Mouse (Mus musculus) right cerebral cortex, postnatal 10 days (tissue): Measurements from ENCODE around the gene Bbip1.

Experiments used
- DNase-seq, 2 experiments: peaks; one replicate each; pipeline ENCODE4 v3.0.0; 2021; ENCODE audit warnings: low spot score in 2 of 2

Bbip1 gene

DNA sequence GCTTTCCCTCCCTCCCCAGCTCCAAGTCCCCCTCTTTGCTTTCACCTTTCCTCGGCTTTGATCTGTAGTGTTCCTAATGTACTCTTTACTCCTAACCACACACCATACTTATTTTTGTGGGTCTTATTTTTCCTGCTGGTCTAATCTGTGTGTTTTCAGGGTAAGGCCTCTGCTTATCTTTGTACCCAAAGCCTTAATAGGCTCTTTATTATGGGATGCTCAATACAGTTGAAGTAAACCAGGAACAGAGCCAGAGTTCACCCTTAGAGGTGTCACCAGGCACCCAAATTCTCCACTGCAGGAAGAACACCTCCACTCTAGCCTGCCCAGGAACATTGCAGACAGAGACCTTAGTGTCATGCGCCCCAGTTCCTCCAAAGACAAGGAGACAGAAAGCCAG is 52.9 kb downstream of the Bbip1 start:
- peak in 1 of 2 experiments; percentile 9 for DNase-seq

DNA sequence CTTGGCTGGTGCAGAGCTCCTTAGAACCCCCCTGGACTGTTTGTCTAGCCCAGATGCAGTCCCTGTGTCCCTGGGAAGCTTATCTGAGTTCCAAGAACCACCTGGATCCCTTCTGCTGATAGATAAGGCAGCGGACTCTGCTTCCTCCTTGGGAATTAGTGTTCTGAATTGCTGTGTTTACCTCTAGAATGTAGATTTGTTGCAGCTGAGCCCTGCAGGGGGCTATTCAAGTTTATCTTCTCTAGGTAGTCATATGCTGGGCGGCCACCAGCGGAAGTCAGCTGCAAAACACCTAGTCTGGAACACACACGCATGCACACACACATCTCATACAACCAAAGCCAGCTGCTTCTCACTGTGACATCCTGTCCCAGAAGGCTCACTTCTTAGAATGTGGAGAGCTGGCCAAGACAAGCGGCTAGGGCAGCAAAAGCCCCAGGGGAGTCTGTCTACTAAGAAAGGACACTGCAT is 53.6 kb downstream of the Bbip1 start:
- peak in 1 of 2 experiments; percentile 19 for DNase-seq

- DNase-seq: no peak
Observed at GRCm38 (mm10) chr19:53890274-53890673, 54.2 kb downstream of the Bbip1 start.

DNA sequence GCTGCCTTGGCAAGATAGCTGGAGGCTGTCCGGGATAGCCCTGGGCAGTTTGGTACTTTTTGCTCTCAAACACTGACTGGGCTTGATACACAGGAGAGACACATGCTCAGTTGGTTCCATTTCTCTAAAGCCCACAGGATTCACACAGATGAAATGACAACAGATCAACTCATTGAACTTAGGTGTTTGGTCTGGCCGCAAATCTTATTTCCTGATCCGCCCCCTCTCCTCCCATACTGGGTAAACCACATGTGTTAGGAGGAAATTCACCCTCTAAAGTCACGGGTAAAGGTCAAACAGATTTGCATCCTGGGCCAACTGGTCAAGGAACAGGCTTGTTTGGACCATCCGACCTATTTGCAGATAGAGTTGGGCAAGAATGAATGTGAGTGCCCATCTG is 54.9 kb downstream of the Bbip1 start:
- DNase-seq: peak in 1 of 2 experiments; percentile 12

DNA sequence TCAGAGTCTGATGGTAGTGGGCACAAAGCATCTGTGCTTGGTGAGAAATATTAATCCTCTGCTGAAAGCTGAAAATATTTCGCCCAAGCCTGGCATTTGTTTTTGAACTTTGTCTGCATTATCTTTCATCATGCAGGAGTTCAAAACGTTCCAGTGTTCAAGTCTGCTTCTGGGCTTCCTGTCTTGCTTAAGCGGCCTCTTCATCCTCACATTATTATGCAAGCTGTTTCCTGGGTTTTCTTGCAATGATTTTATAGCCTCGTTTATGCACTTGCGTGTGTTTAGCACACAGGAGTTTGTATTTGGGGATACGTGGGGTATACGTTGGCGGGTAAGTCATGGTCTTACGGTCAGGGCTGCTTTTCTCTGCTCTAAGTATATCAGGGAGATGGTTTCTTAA is 56.1 kb downstream of the Bbip1 start:
- DNase-seq: peak in 1 of 2 experiments; percentile 5

- peak in 1 of 2 experiments; percentile 9 for DNase-seq
Observed at GRCm38 (mm10) chr19:53887822-53888221, 56.6 kb downstream of the Bbip1 start.

DNA sequence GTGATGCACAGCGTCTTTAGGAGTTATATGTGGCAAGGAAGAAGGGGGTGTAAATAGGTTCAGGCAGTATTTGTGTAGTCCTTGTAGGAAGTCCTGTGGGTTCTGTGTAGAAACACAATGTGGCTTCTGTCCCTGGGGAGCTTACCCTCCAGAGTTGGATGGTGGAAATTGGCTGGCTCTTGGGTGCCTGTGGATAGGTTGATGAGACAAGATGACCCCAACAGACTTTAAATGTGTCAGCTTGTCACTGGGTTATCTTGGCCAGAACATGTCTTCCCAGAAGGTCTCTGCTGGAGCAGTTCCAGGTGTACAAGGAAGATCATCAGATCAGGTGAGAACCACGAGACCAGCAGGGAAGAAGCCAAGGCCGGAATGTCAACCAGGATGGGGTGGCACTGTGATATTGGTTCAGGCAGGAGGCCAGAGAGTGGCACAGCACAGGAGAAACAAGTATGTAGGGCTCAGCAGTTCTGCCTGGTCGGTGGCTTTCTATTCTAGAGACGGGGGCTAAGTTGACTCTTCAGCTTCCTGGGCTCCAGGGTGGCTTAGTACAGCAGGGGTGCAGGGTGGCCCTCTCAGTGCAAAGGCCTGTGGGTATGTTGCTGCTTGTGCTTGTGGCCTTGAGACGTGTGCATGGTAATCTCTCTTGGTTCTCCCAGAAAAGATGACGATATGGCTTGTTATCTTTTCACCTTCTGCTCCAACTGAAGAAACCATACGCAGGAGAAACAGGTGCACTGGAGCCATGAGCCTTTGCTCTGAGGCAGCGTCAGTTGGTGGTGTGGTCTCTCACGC is 57.7 kb downstream of the Bbip1 start:
- DNase-seq: peak in 1 of 2 experiments; percentile 15

DNA sequence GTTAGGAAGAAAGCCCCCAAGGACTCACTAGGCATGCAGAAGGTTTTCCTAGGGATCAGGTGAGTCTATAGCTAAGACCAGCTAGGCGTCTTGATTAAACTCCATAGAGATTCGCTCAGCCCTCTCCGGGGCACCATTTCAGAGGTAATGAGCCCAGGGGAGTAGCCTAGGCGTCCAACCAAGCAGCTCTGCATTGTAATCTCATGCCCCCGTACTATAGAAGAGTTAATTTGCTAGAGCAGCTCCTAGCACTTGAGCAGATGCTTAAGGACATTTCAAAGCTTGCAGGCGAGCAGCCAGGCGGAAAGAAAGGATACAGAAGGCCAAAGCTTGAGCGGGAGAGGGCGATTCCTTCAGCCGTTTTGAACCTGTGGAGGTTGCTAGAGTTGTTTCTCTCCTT is 59.0 kb downstream of the Bbip1 start:
- peak in 1 of 2 experiments; percentile 19 for DNase-seq

DNA sequence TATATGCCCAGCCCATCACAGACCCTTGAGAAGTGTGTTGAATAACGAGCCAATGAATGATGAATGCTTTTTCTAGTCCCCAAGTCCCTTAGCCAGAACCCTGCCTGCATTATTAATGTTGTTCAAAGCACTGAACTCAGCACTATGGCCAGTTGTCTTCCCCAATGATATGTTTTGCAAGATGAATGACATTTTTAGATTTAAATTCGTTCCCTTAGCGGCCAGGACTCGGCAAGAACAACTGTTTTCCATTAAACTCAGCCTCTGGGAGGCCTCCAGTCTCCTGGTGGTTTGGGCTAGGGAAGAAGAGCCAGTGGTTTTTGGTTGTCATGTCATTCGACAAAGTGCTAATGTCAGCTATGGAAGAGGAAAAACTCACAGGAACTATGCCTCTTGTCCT is 62.6 kb downstream of the Bbip1 start:
- DNase-seq: no peak

- no peak for DNase-seq
Observed at GRCm38 (mm10) chr19:53880460-53880859, 64.0 kb downstream of the Bbip1 start.
